In the genomic region with DNA sequence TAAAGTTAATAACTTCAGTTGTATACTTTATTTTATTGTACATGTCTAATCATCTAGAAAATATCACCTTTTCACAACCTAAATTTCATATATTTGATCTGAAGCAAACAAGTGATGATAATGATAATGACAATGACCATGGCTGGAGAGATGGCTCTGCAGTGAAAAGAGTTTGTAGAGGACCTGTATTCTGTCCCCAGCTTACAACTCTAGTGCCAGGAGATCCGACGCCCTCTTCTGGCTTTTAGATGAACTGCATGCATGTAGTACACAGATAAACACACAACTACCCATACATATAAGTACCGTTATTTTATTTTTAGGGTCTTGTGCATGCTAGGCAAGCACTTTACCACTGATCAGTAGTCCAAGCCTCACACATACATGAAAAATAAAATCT, we compare ENCODE assay signal across 13 mouse cellular contexts. TPM values are rescaled to one million over a fixed set of nuclear protein-coding genes. Genes with fewer than 3 reads are reported as not detected.
DNase-seq lines count a peak whose midpoint lies in the region; ATAC-seq and TF ChIP-seq lines count a peak whose summit lies in the region.
"Had no signal": no experiment of that assay in that cellular context is flagged by ENCODE, and none has a peak within 500 bp of the region (broad histone marks: within the 10 kb centered on the region; RNA-seq: fewer than 3 reads in every experiment).

No protein-coding gene starts in this region.

- DNase-seq in kidney, adult 2 months: no peak
- no peak for DNase-seq in kidney, adult 8-10 months
- peak; percentile 13 for DNase-seq in thymus, adult 2 months
- DNase-seq in thymus, postnatal 25 days: no peak
- DNase-seq in R1 (ENCODE audit: low read depth, low spot score): peak; percentile 74
- peak; percentile 24 for DNase-seq in retina, postnatal 1 day
- no peak for DNase-seq in urinary bladder, postnatal 4 days (ENCODE audit: low spot score in 2 of 2)
- DNase-seq: embryo, embryonic 11 days; kidney, postnatal 36 days; right cerebral cortex, postnatal 4 days had no signal

- TF ChIP-seq CTCF in kidney, adult 2 months (conservative IDR thresholded peaks at IDR 0.05; ENCODE audit: insufficient read depth, insufficient read length, low read depth, low read length): 0 out of 2 replicates have a peak, but pooled peaks have one; percentile 12
- no peak for TF ChIP-seq CTCF in thymus, adult 2 months (IDR thresholded peaks at IDR 0.05; ENCODE audit: borderline replicate concordance, control insufficient read depth, extremely low read depth, insufficient read depth, low read length, poor library complexity)

- H3K27ac ChIP-seq in kidney, adult 2 months (ENCODE audit: insufficient read depth, low read depth, low read length): no peak overlapping the region
- no peak overlapping the region for H3K27ac ChIP-seq in thymus, adult 2 months (ENCODE audit: control insufficient read depth, insufficient read depth, low read length)
- H3K27ac ChIP-seq: neural tube, embryonic 12.5 days had no signal

- H3K4me1 ChIP-seq in kidney, adult 2 months (ENCODE audit: control insufficient read depth, insufficient read depth, low read length): peaks cover 9% of the 10 kb centered on the region; the same call in 1 of the 2 replicates
- peaks cover 4% of the 10 kb centered on the region for H3K4me1 ChIP-seq in thymus, adult 2 months (replicated peaks; ENCODE audit: control insufficient read depth, insufficient read depth, low read length)

- H3K4me3 ChIP-seq in kidney, adult 2 months (ENCODE audit: insufficient read depth, low read depth, low read length): no peak overlapping the region
- H3K4me3 ChIP-seq in thymus, adult 2 months (ENCODE audit: control insufficient read depth, insufficient read depth, low read length): no peak overlapping the region

- H3K36me3 ChIP-seq in kidney, adult 2 months (ENCODE audit: control insufficient read depth, insufficient read depth, low read length): no peaks in the 10 kb centered on the region
- no peaks in the 10 kb centered on the region for H3K36me3 ChIP-seq in thymus, adult 2 months (ENCODE audit: control insufficient read depth, insufficient read depth, low read length)

- H3K27me3 ChIP-seq in kidney, adult 2 months (replicated peaks; ENCODE audit: control insufficient read depth, insufficient read depth, low read length): no peaks in the 10 kb centered on the region
- no peaks in the 10 kb centered on the region for H3K27me3 ChIP-seq in thymus, adult 2 months (ENCODE audit: control insufficient read depth, insufficient read depth, low read length)
- H3K27me3 ChIP-seq: hindbrain, embryonic 12.5 days; neural tube, embryonic 12.5 days had no signal

- ATAC-seq in megakaryocyte progenitor cell, adult 5-6 weeks (replicated peaks; ENCODE audit: poor library complexity): no peak; the same call in 1 of the 2 replicates

- WGBS in kidney, adult 2 months: 36% methylated on average over 3 of the region's 3 CpGs
- WGBS in thymus, adult 2 months: 46% methylated on average over 3 of the region's 3 CpGs

- TF ChIP-seq POLR2A in kidney, adult 2 months (IDR thresholded peaks at IDR 0.05; ENCODE audit: low read depth, low read length): no peak
- no peak for TF ChIP-seq POLR2A in thymus, adult 2 months (IDR thresholded peaks at IDR 0.05; ENCODE audit: control insufficient read depth, extremely low read depth, insufficient read depth, low read length, poor library complexity)

RNA-seq across cellular contexts. Expression of a gene that starts 1.2 kb away (rescaled TPM):
- polyA plus RNA-seq in kidney, adult 2 months (2012; rRNA removed): 12.1 and 12.8 TPM in 2 replicates
- 12.9 and 13.6 TPM in 2 replicates for polyA plus RNA-seq in thymus, adult 2 months (2012; rRNA removed)
- total RNA-seq in megakaryocyte progenitor cell, adult 5-6 weeks (2015): 6.9 and 7.1 TPM in 2 replicates
- 6.6 and 7.1 TPM in 2 replicates for total RNA-seq in megakaryocyte progenitor cell, adult 5-6 weeks (2017)

Comparison
In these comparisons a context has a peak if more than half of its experiments do, and no peak if none do; other contexts are left out.
1. DNase-seq: peak in thymus, adult 2 months (single experiment), R1 (single experiment) and retina, postnatal 1 day (single experiment); none in kidney, adult 2 months (single experiment), kidney, adult 8-10 months (0 of 2), thymus, postnatal 25 days (single experiment) and urinary bladder, postnatal 4 days (0 of 2).